Mouse (Mus musculus) G1E (cell line): ENCODE measurements around the gene 6720489N17Rik. TPM values are rescaled to one million over a fixed set of nuclear protein-coding genes. Genes with fewer than 3 reads are reported as not detected.

Experiments
- polyA plus RNA-seq: library from polyadenylated mRNA; stranded (reverse); fragments of >175 nt; gene quantifications from 2 replicates; pipeline ENCODE4 v1.2.3, GENCODE M21; 2012
- total RNA-seq, 2 experiments: library from RNA; stranded (forward) in 1 of 2; stranded (reverse) in 1 of 2; fragments of 200-1000 nt in 1 of 2; fragments of >200 nt in 1 of 2; fragmentation: Nextera tagmentation in 1 of 2; gene quantifications; 2 replicates each; pipeline ENCODE4 v1.2.3; 2014 to 2017

Gene 6720489N17Rik
- total and polyA plus RNA-seq, 3 experiments: 0.05 TPM; not detected in 2

Other genes with a start within 250 kb of the 6720489N17Rik start
- gene Gm3604, start 241.0 kb downstream of the 6720489N17Rik start, total RNA-seq (2014; fragmentation: Nextera tagmentation): 6.9 and 8.8 TPM in 2 replicates
- 6.7 and 8.3 TPM in 2 replicates for gene Gm3604, start 241.0 kb downstream of the 6720489N17Rik start, total RNA-seq (2017)
- gene Gm3604, start 241.0 kb downstream of the 6720489N17Rik start, polyA plus RNA-seq: 0.14 and 0.35 TPM in 2 replicates
- gene Gm49359, start 157.3 kb downstream of the 6720489N17Rik start, total RNA-seq (2014; fragmentation: Nextera tagmentation): 19.2 and 31.2 TPM in 2 replicates
- gene Gm49359, start 157.3 kb downstream of the 6720489N17Rik start, total RNA-seq (2017): 13.1 and 18.5 TPM in 2 replicates
- 0.70 and 1.1 TPM in 2 replicates for gene Gm49359, start 157.3 kb downstream of the 6720489N17Rik start, polyA plus RNA-seq
- 1.3 and 6.5 TPM in 2 replicates for gene Zfp935, start 65.7 kb downstream of the 6720489N17Rik start, total RNA-seq (2014; fragmentation: Nextera tagmentation)
- gene Zfp935, start 65.7 kb downstream of the 6720489N17Rik start, total RNA-seq (2017): 0.06 TPM in 1 of 2 replicates, not detected in the other
- gene Zfp935, start 65.7 kb downstream of the 6720489N17Rik start, polyA plus RNA-seq: 0.29 TPM in 1 of 2 replicates, not detected in the other
- 12.3 and 16.4 TPM in 2 replicates for gene Zfp934, start 53.0 kb downstream of the 6720489N17Rik start, total RNA-seq (2014; fragmentation: Nextera tagmentation)
- gene Zfp934, start 53.0 kb downstream of the 6720489N17Rik start, total RNA-seq (2017): 4.8 and 8.1 TPM in 2 replicates
- gene Zfp934, start 53.0 kb downstream of the 6720489N17Rik start, polyA plus RNA-seq: 0.14 and 0.28 TPM in 2 replicates
- not detected in 2 replicates for gene Platr25, start 136.5 kb upstream of the 6720489N17Rik start, total RNA-seq (2014; fragmentation: Nextera tagmentation)
- gene Platr25, start 136.5 kb upstream of the 6720489N17Rik start, total RNA-seq (2017): 0.29 and 0.49 TPM in 2 replicates
- gene Platr25, start 136.5 kb upstream of the 6720489N17Rik start, polyA plus RNA-seq: not detected in 2 replicates
- gene Gm5141, start 161.6 kb upstream of the 6720489N17Rik start, total RNA-seq (2014; fragmentation: Nextera tagmentation): not detected in 2 replicates
- 0.06 and 0.11 TPM in 2 replicates for gene Gm5141, start 161.6 kb upstream of the 6720489N17Rik start, total RNA-seq (2017)
- gene Gm5141, start 161.6 kb upstream of the 6720489N17Rik start, polyA plus RNA-seq: not detected in 2 replicates
- not detected in 2 replicates for gene Fbp2, start 234.2 kb upstream of the 6720489N17Rik start, total RNA-seq (2014; fragmentation: Nextera tagmentation)
- not detected in 2 replicates for gene Fbp2, start 234.2 kb upstream of the 6720489N17Rik start, total RNA-seq (2017)
- gene Fbp2, start 234.2 kb upstream of the 6720489N17Rik start, polyA plus RNA-seq: not detected in 2 replicates